Mouse (Mus musculus): ENCODE measurements around the gene Clec2d.

Gene Clec2d

GRCm38 (mm10) chr6:129235855-129236461, 55.5 kb downstream of the Clec2d start:
- in situ Hi-C loops (cut with MboI; ENCODE audit: low pct_unique_long_range_greater_than_20kb in 1 of 2, low sequenced_read_pairs in 2 of 2, unreplicated experiment in 1 of 2): loop anchor here in 1 of 2 experiments (25.0 kb wide), 2 partner anchors 199 to 624 kb away; partner anchors contain the start of genes Klrb1a and Klrb1f
